Mouse (Mus musculus): Measurements from ENCODE around the gene Olfr110.

- TF ChIP-seq POLR2A (IDR thresholded peaks at IDR 0.05; ENCODE audit: low read depth, low read length) (no peak), CTCF (conservative IDR thresholded peaks at IDR 0.05; ENCODE audit: insufficient read depth, insufficient read length, low read depth, low read length) (no peak)
Observed at GRCm38 (mm10) chr17:37458616-37459015, 33.7 kb upstream of the Olfr110 start, which contains the start of gene Olfr109.

Data from kidney, adult 2 months (tissue).